Mouse (Mus musculus): ENCODE measurements around the gene Iqcg. TPM values are rescaled to one million over a fixed set of nuclear protein-coding genes. Genes with fewer than 3 reads are reported as not detected.
A peak's percentile ranks its signal among the peaks of the same experiment; 100 is the strongest.
"Not testable (repeated sequence)": the region's sequence is repeated elsewhere in the genome, so short reads cannot be mapped to it uniquely, and the experiment has no call there.

Gene Iqcg
- polyA plus RNA-seq, 1 experiment from 2014 or later = 12.1 TPM

DNA sequence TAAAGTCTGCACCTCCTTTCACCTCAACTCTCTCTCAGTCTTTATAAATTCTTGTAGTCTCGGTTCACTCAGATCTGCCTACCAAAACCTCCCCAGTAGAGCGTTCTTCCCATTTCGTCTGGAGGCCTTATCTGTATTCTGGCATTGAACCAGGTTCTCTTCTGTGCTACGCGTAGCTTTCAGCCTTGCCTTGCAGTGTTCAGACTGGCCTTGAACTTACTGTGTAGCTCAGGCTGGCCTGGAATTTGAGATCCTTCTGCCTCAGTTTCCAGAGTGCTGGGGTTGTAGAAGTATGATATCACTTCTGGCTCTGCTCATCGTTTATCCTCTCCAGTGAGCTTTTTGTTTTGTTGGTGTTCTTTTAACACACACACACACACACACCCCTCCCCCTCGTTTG is 7.2 kb upstream of the Iqcg start:
- Histone ChIP-seq H3K27me3 (no peaks in the 10 kb centered on the region), H3K36me3 (peaks cover 26% of the 10 kb centered on the region), H3K27ac (replicated peaks) (no peak overlapping the region), H3K4me2 (replicated peaks) (peak overlapping the region; percentile 92), H3K4me1 (peaks cover 18% of the 10 kb centered on the region), H3K4me3 (replicated peaks) (peak overlapping the region; percentile 71), H3K9ac (peak overlapping the region; percentile 57; the same call in 1 of the 2 replicates), H3K9me3 (replicated peaks) (no peaks in the 10 kb centered on the region)
- no peak for ATAC-seq (ENCODE audit: insufficient number of reproducible peaks, low FRiP score, low TSS enrichment, low read depth)
- WGBS = 34% methylated on average over 7 of the region's 7 CpGs

DNA sequence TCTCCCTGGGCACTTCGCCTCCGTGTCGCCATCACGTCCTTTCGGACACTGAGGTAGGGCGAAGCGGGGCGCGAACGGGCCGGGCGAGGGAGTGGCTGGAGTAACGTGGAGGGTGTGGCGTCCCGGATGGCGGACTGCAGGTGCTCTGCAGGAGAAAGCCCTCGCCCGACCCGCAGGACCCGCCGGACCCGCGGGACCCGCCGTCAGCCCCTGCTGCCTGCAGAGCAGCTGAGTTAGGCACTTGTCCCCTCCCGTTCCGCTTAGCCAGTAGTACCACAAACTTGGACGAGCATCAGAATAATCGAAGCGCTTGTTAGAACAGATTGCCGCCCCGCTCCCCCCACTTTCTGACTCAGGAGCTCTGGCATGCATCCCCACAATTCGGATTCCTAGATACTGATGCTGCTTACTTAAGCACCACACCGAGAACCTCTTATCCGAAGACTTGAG is 6.7 kb upstream of the Iqcg start:
- H3K9me3 ChIP-seq (replicated peaks) = no peaks in the 10 kb centered on the region
- ATAC-seq (ENCODE audit: insufficient number of reproducible peaks, low FRiP score, low TSS enrichment, low read depth) = peak; percentile 51; the same call in 1 of the 2 replicates
- peak overlapping the region; percentile 72 for H3K27ac ChIP-seq (replicated peaks)
- WGBS = 0% methylated on average over 35 of the region's 35 CpGs
- peaks cover 31% of the 10 kb centered on the region for H3K36me3 ChIP-seq
- peak overlapping the region; percentile 71 for H3K4me3 ChIP-seq (replicated peaks)
- H3K4me1 ChIP-seq = peaks cover 24% of the 10 kb centered on the region
- H3K4me2 ChIP-seq (replicated peaks) = peak overlapping the region; percentile 92
- H3K27me3 ChIP-seq = no peaks in the 10 kb centered on the region
- H3K9ac ChIP-seq = peak overlapping the region; percentile 57

DNA sequence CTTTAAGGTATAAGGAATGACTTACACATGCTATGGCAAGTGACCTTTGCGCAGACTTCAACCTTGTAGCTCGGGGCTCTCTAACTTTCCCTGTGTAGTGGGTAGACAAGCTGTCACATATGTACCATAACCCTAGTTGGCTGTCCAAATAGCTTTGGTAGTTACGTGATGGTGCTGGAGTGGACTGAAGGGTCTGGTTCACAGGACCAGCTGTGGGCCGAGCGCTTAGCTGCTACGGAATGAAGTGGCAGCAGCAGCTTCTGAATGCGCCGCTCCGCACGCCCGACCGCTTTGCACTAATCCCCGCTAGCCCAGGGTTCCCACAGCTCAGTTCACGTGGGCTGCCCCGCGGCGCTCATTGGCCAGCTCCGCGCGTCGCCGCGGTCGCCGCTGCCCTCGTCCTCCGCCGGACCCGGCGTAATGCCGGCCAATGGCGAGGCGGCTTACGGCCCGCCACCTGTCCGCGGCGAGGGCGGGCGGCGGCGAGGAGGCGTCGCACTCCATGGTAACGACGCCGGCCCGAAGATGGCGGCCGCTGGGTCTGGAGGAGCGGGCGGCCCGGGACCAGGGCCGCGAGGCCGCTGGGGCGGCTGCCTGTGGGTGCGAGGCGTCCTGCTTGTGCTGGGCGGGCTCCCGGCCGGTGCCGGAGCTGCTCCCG is 6.1 kb upstream of the Iqcg start, which contains the start of gene Lmln:
Gene Lmln, plus strand, starts transcription at position 498 of the 658 bp plus-strand sequence.
- peak within 1 kb of the TSS; percentile 71 for H3K4me3 ChIP-seq (replicated peaks)
- H3K27ac ChIP-seq (replicated peaks) = peak within 1 kb of the TSS; percentile 72
- no peaks in the 10 kb centered on the region for H3K9me3 ChIP-seq (replicated peaks)
- no peaks in the 10 kb centered on the region for H3K27me3 ChIP-seq
- WGBS = under 1% methylated on average over 64 of the region's 64 CpGs
- peak within 1 kb of the TSS; percentile 92 for H3K4me2 ChIP-seq (replicated peaks)
- H3K4me1 ChIP-seq = peaks cover 24% of the 10 kb centered on the region
- peaks cover 31% of the 10 kb centered on the region for H3K36me3 ChIP-seq
- H3K9ac ChIP-seq = peak within 1 kb of the TSS; percentile 57
- ATAC-seq (ENCODE audit: insufficient number of reproducible peaks, low FRiP score, low TSS enrichment, low read depth) = peak; percentile 98

DNA sequence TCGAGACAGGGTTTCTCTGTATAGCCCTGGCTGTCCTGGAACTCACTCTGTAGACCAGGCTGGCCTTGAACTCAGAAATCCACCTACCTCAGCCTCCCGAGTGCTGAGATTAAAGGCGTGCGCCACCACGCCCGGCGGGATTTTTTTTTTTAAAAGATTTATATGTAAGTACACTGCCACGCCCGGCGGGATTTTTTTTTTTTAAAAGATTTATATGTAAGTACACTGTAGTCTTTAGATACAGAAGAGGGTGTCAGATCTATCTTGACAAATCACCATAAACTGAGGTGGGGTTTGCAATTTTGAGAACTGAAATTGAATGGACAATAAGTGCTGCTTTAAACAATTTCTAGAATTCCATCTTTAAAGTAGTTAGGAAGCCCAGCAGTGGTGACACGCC is 5.4 kb upstream of the Iqcg start:
- H3K4me3 ChIP-seq (replicated peaks) = peak overlapping the region; percentile 71; the same call in 1 of the 2 replicates
- H3K4me2 ChIP-seq (replicated peaks) = peak overlapping the region; percentile 92; the same call in 1 of the 2 replicates
- WGBS = 50% methylated on average over 11 of the region's 11 CpGs
- no peaks in the 10 kb centered on the region for H3K9me3 ChIP-seq (replicated peaks)
- peaks cover 24% of the 10 kb centered on the region for H3K4me1 ChIP-seq
- no peak for ATAC-seq (ENCODE audit: insufficient number of reproducible peaks, low FRiP score, low TSS enrichment, low read depth)
- H3K9ac ChIP-seq = no peak overlapping the region
- H3K27ac ChIP-seq (replicated peaks) = peak overlapping the region; percentile 72
- H3K27me3 ChIP-seq = no peaks in the 10 kb centered on the region
- peaks cover 31% of the 10 kb centered on the region for H3K36me3 ChIP-seq

DNA sequence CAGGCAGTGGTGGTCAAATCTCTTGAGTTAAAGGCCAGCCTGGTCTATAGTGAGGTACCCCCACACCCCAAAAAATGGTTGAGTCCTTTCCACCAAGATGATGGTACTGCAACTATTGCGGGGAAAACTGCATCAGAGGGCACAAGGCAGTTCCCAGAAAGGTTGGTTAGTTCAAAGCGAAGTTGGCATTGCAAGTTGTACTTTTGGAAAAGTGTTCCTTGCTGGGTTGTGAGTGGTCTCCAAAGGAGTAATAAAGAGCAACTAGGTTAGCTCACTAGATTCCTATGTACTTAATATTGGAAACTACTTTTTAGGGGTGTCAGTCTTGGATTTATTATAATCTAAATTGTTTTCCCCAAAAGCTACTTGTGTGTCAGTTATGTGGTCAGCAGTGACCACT is 4.9 kb upstream of the Iqcg start:
- WGBS = 84% methylated on average over 2 of the region's 2 CpGs
- Histone ChIP-seq H3K4me1 (peaks cover 24% of the 10 kb centered on the region), H3K27me3 (no peaks in the 10 kb centered on the region), H3K4me2 (replicated peaks) (no peak overlapping the region), H3K4me3 (replicated peaks) (no peak overlapping the region), H3K36me3 (peaks cover 31% of the 10 kb centered on the region), H3K9ac (no peak overlapping the region), H3K27ac (replicated peaks) (no peak overlapping the region), H3K9me3 (replicated peaks) (no peaks in the 10 kb centered on the region)
- no peak for ATAC-seq (ENCODE audit: insufficient number of reproducible peaks, low FRiP score, low TSS enrichment, low read depth)

DNA sequence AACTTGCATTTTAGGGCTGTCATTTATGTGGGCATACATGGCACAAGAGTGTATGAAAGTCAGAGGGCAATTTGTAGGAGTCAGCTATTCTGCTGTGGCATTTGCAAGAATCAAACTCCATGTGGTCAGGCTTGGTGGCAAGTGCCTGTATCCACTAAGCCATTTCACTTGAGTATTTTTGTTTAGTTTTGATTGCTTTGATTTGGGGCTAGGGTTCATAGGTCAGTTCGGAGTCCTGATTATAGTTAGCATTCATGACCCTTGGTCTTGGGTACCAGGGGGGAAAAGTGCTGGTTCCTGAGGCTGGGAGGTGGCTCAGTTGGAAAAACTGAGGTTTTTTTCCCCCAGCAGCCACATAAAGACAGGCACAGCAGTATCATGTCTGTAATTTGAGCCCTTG is 3.5 kb upstream of the Iqcg start:
- no peak overlapping the region for H3K4me2 ChIP-seq (replicated peaks)
- 88% methylated on average over 1 of the region's 1 CpGs for WGBS

DNA sequence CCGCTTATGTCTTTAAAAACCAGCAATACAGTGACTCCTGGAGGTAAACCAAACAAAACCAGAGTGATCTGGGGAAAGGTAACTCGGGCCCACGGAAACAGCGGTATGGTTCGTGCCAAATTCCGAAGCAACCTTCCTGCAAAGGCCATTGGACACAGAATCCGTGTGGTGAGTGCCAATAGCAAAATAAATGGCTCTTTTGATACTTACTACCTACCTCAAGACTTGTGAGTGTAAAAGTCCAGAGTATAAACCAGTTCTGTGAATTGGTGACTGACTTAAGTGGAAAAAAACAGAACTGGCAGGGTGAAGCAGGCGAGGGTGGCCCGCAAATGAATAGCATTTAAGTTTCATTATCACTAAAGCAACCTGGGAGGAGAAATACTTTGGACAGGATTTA is 2.6 kb upstream of the Iqcg start:
- peak overlapping the region; percentile 66; the same call in 1 of the 2 replicates for H3K4me2 ChIP-seq (replicated peaks)
- WGBS = 86% methylated on average over 9 of the region's 9 CpGs
- peaks cover 31% of the 10 kb centered on the region for H3K36me3 ChIP-seq
- not testable (repeated sequence) for H3K27me3 ChIP-seq; H3K4me3 ChIP-seq (replicated peaks); H3K27ac ChIP-seq (replicated peaks); H3K9ac ChIP-seq; H3K9me3 ChIP-seq (replicated peaks); ATAC-seq (ENCODE audit: insufficient number of reproducible peaks, low FRiP score, low TSS enrichment, low read depth)
- peaks cover 26% of the 10 kb centered on the region for H3K4me1 ChIP-seq

More for the DNA sequence above, 3.5 kb upstream of the Iqcg start:
- H3K9ac ChIP-seq = no peak overlapping the region
- H3K36me3 ChIP-seq = peaks cover 31% of the 10 kb centered on the region
- no peaks in the 10 kb centered on the region for H3K9me3 ChIP-seq (replicated peaks)
- no peaks in the 10 kb centered on the region for H3K27me3 ChIP-seq
- H3K27ac ChIP-seq (replicated peaks) = no peak overlapping the region
- ATAC-seq (ENCODE audit: insufficient number of reproducible peaks, low FRiP score, low TSS enrichment, low read depth) = no peak
- H3K4me1 ChIP-seq = peaks cover 28% of the 10 kb centered on the region
- H3K4me3 ChIP-seq (replicated peaks) = no peak overlapping the region

DNA sequence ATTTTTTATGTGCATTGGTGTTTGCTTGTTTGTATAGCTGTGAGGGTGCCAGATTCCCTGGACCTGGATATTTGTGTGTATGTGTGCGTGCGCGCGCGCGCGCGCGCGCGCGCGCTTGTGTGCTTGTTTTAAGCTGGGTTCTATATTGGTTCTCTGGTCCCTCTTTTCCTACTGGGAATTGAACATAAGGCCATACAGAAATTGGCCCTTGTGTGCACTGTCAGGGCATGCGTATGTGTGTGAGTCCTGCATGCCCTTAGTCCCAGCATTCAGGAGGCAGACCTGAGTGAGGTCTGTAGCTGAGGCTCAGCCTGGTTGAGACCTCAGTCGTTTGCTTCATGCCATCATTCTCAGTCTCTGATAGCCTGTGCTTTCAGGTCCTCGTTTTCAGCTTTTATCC is 2.0 kb upstream of the Iqcg start:
- Histone ChIP-seq H3K27ac (replicated peaks) (no peak overlapping the region), H3K4me1 (peaks cover 19% of the 10 kb centered on the region), H3K27me3 (no peaks in the 10 kb centered on the region), H3K4me3 (replicated peaks) (peak overlapping the region; percentile 92; the same call in 1 of the 2 replicates), H3K4me2 (replicated peaks) (peak overlapping the region; percentile 66), H3K36me3 (peaks cover 31% of the 10 kb centered on the region), H3K9ac (0 out of 2 replicates have a peak overlapping the region, but pooled peaks have one; percentile 9), H3K9me3 (replicated peaks) (no peaks in the 10 kb centered on the region)
- 88% methylated on average over 16 of the region's 16 CpGs for WGBS
- no peak for ATAC-seq (ENCODE audit: insufficient number of reproducible peaks, low FRiP score, low TSS enrichment, low read depth)

DNA sequence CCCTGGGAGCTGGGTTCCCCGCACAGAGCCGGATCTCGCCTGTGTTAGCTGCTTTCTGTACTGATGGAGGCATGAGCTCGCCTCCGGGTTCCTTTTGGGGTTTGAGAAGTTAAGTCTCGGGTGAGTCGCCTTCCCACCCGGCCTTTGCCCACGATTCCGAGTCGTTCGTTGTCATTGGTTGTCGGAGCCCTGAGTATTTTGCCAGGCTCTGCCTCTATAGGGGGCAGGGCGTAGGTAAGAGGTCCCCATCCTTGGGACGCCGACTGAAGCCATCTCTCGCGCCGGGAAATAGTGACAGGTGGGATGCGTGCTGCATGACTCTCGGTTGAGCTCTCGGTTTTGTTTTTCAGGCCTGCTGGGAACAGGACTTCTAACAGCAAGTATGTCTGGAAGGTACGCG is 768 bp upstream of the Iqcg start:
- ATAC-seq (ENCODE audit: insufficient number of reproducible peaks, low FRiP score, low TSS enrichment, low read depth) = 0 out of 2 replicates have a peak, but pooled peaks have one; percentile 12
- Histone ChIP-seq H3K36me3 (peaks cover 31% of the 10 kb centered on the region), H3K9ac (peak overlapping the region; percentile 91), H3K27me3 (no peaks in the 10 kb centered on the region), H3K4me3 (replicated peaks) (peak overlapping the region; percentile 92), H3K4me1 (peaks cover 14% of the 10 kb centered on the region), H3K4me2 (replicated peaks) (peak overlapping the region; percentile 66), H3K27ac (replicated peaks) (peak overlapping the region; percentile 92), H3K9me3 (replicated peaks) (no peaks in the 10 kb centered on the region)
- WGBS = under 1% methylated on average over 24 of the region's 24 CpGs

DNA sequence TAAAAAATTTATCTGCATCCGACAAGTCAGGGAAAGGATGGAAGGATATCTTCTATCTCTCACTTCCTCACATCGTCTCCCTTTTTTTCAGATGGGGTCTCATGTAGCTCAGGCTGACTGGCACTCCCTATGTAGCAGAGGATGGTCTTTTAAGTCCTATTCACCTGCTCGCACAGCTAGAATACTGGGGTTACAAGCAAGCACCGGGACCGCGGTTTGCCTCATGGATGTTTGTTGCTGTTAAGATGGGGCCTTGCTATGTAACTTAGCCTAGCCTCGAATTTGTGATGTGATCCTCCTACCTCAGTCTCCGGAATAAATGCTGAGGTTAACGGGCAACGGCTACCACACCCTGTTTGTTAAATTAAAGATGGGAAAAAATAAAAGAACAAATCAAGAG is 363 bp downstream of the Iqcg start:
- peak; percentile 12; the same call in 1 of the 2 replicates for ATAC-seq (ENCODE audit: insufficient number of reproducible peaks, low FRiP score, low TSS enrichment, low read depth)
- no peak overlapping the region for H3K9ac ChIP-seq
- H3K4me3 ChIP-seq (replicated peaks) = peak overlapping the region; percentile 92

DNA sequence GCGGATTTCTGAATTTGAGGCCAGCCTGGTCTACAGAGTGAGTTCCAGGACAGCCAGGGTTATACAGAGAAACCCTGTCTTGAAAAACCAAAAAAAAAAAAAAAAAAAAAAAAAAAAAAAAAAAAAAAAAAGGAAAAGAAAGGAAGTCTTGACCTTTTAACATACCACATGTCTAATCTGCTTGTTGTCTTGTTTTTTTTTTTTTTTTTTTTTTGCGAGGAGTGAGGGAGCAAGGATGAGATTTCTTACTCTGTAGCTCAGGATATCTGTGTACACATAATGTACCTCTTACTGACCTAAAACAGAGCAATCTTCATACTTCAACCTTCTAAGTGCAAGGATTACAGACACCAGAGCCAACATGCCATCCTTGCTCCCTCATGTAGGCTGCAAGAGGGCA is 1.1 kb downstream of the Iqcg start:
- not testable (repeated sequence) for H3K27ac ChIP-seq (replicated peaks); H3K27me3 ChIP-seq; H3K9ac ChIP-seq; H3K4me3 ChIP-seq (replicated peaks); H3K9me3 ChIP-seq (replicated peaks); H3K4me2 ChIP-seq (replicated peaks); ATAC-seq (ENCODE audit: insufficient number of reproducible peaks, low FRiP score, low TSS enrichment, low read depth)
- 81% methylated on average over 2 of the region's 2 CpGs for WGBS
- peaks cover 12% of the 10 kb centered on the region for H3K4me1 ChIP-seq
- peaks cover 20% of the 10 kb centered on the region for H3K36me3 ChIP-seq

More for the DNA sequence above, 363 bp downstream of the Iqcg start:
- Histone ChIP-seq H3K9me3 (replicated peaks) (no peaks in the 10 kb centered on the region), H3K27me3 (no peaks in the 10 kb centered on the region), H3K36me3 (peaks cover 27% of the 10 kb centered on the region), H3K4me1 (peaks cover 12% of the 10 kb centered on the region), H3K27ac (replicated peaks) (no peak overlapping the region), H3K4me2 (replicated peaks) (peak overlapping the region; percentile 66)
- 18% methylated on average over 10 of the region's 10 CpGs for WGBS

Data from embryonic facial prominence, embryonic 15.5 days (tissue).